Mouse (Mus musculus): Measurements from ENCODE around the gene Olfr1394. TPM values are rescaled to one million over a fixed set of nuclear protein-coding genes. Genes with fewer than 3 reads are reported as not detected.
"Not testable (repeated sequence)": the region's sequence is repeated elsewhere in the genome, so short reads cannot be mapped to it uniquely, and the experiment has no call there.

Gene Olfr1394
- polyA plus RNA-seq, 1 experiment, result not detected

DNA sequence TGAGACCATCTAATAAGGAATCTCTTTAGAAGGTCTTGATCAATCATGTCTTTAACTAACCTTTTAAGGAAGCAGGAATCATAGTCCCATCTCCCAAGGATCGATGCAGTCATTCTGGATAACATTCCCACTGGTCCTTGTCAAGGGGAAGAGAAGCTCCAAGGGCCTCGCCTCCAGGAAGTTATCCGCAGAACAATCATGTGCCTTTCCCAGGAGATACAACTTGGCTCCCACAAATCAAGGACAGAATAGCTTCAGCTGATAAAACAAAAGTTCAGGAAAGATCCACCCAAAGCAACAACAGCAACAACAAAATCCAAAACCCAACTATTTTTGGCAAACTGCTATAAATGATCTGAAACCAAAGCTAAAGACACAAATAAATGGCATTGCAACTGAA is 34.5 kb upstream of the Olfr1394 start:
- TF ChIP-seq POLR2A (IDR thresholded peaks at IDR 0.05; ENCODE audit: borderline replicate concordance, control insufficient read depth, low read depth, low read length) (no peak), CTCF (IDR thresholded peaks at IDR 0.05; ENCODE audit: control insufficient read depth, insufficient read depth, low read length) (no peak)
- WGBS, result 82% methylated on average over 3 of the region's 3 CpGs
- H3K4me1 ChIP-seq (ENCODE audit: control insufficient read depth, insufficient read depth, low read length), result no peaks in the 10 kb centered on the region
- H3K27ac ChIP-seq (ENCODE audit: control insufficient read depth, insufficient read depth, low read depth, low read length, poor library complexity), result no peak overlapping the region
- no peak overlapping the region for H3K4me3 ChIP-seq (replicated peaks; ENCODE audit: control insufficient read depth, low read depth, low read length)

GRCm38 (mm10) chr11:49124169-49124568 is 30.0 kb upstream of the Olfr1394 start:
- WGBS, result 88% methylated on average over 2 of the region's 2 CpGs
- no peak for TF ChIP-seq POLR2A (IDR thresholded peaks at IDR 0.05; ENCODE audit: borderline replicate concordance, control insufficient read depth, low read depth, low read length)
- TF ChIP-seq CTCF (IDR thresholded peaks at IDR 0.05; ENCODE audit: control insufficient read depth, insufficient read depth, low read length), result no peak
- H3K4me1 ChIP-seq (ENCODE audit: control insufficient read depth, insufficient read depth, low read length), result no peaks in the 10 kb centered on the region
- H3K27ac ChIP-seq (ENCODE audit: control insufficient read depth, insufficient read depth, low read depth, low read length, poor library complexity), result no peak overlapping the region
- no peak overlapping the region for H3K4me3 ChIP-seq (replicated peaks; ENCODE audit: control insufficient read depth, low read depth, low read length)

DNA sequence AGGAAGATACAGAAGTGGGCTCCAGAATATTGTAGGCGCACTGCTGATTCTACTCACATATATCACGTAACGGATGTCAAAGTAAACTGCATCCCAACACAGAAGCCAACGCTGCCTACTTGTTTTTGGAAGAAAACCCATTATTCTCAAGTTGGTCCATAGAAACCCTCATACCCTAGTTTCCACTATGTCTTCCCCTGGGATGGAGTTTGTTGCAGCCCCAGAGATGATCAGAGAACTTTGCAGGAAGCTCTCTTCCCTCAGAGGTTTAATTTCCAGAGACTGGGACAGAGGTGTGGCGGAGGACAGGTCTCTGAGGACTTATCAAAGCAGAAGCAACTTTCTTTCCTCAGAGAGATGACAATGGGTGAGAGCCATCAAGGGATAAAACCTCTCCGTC is 12.2 kb upstream of the Olfr1394 start, which contains the start of gene Olfr1395:
Gene Olfr1395 (plus strand): TSS at position 301 of the 400 bp plus-strand sequence.
- Histone ChIP-seq H3K4me1 (ENCODE audit: control insufficient read depth, insufficient read depth, low read length) (no peaks in the 10 kb centered on the region), H3K27ac (ENCODE audit: control insufficient read depth, insufficient read depth, low read depth, low read length, poor library complexity) (no peak within 1 kb of the TSS), H3K4me3 (replicated peaks; ENCODE audit: control insufficient read depth, low read depth, low read length) (no peak within 1 kb of the TSS)
- 87% methylated on average over 6 of the region's 6 CpGs for WGBS
- TF ChIP-seq POLR2A (IDR thresholded peaks at IDR 0.05; ENCODE audit: borderline replicate concordance, control insufficient read depth, low read depth, low read length), result no peak
- no peak for TF ChIP-seq CTCF (IDR thresholded peaks at IDR 0.05; ENCODE audit: control insufficient read depth, insufficient read depth, low read length)

GRCm38 (mm10) chr11:49156821-49157814 is 2.9 kb downstream of the Olfr1394 start:
- Histone ChIP-seq H3K4me1 (ENCODE audit: control insufficient read depth, insufficient read depth, low read length) (peaks cover 1% of the 10 kb centered on the region; the same call in 1 of the 2 replicates), H3K27ac (ENCODE audit: control insufficient read depth, insufficient read depth, low read depth, low read length, poor library complexity) (no peak overlapping the region), H3K4me3 (replicated peaks; ENCODE audit: control insufficient read depth, low read depth, low read length) (no peak overlapping the region)
- 56% methylated on average over 2 of the region's 2 CpGs for WGBS
- no peak for TF ChIP-seq CTCF (IDR thresholded peaks at IDR 0.05; ENCODE audit: control insufficient read depth, insufficient read depth, low read length)

DNA sequence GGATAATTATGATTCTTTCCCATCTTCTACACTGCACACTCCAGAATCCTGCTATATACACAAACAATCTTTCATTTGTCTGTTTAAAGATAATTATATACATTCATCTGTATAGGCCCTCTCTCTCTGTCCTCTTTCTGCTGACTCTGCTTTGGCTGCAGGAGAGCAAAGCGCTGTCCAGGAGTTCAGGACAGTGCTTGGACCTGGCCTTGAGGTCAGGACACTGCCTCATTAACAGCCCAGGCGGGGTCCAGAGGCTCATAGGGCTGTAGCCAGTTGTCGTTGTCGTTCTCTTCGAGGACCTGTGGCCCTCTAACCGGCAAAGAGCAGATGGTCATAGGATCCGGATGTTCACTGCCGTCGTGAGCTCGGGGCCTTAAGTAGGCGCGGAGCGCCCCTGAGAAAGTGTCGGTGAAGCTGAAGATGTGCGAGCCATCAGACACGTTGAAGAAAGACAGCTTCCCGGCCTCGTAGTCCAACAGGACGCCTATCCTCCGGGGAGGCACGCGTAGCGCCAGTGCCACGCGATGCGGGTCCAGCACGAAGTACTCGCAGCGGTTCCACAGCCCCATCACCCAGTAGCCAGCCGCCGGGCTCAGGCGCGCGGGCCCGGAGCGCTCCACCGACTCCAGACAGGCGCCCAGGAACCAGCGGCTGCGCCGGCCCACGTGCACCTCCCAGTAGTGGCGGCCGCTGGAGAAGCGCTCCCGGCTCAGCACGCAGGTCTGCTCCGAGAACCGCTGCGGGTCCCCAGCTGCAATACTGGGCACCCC is 14.8 kb downstream of the Olfr1394 start:
- TF ChIP-seq POLR2A (IDR thresholded peaks at IDR 0.05; ENCODE audit: borderline replicate concordance, control insufficient read depth, low read depth, low read length), result no peak; the same call in 1 of the 2 replicates
- no peak for TF ChIP-seq CTCF (IDR thresholded peaks at IDR 0.05; ENCODE audit: control insufficient read depth, insufficient read depth, low read length)
- no peak overlapping the region for H3K27ac ChIP-seq (ENCODE audit: control insufficient read depth, insufficient read depth, low read depth, low read length, poor library complexity)
- peak overlapping the region; percentile 63 for H3K4me3 ChIP-seq (replicated peaks; ENCODE audit: control insufficient read depth, low read depth, low read length)
- WGBS, result 28% methylated on average over 50 of the region's 50 CpGs
- H3K4me1 ChIP-seq (ENCODE audit: control insufficient read depth, insufficient read depth, low read length), result peaks cover 1% of the 10 kb centered on the region; the same call in 1 of the 2 replicates

GRCm38 (mm10) chr11:49170576-49170975 is 16.4 kb downstream of the Olfr1394 start:
- WGBS, result 19% methylated on average over 4 of the region's 4 CpGs
- no peak for TF ChIP-seq POLR2A (IDR thresholded peaks at IDR 0.05; ENCODE audit: borderline replicate concordance, control insufficient read depth, low read depth, low read length)
- no peak for TF ChIP-seq CTCF (IDR thresholded peaks at IDR 0.05; ENCODE audit: control insufficient read depth, insufficient read depth, low read length)
- Histone ChIP-seq H3K27ac (ENCODE audit: control insufficient read depth, insufficient read depth, low read depth, low read length, poor library complexity) (peak overlapping the region; percentile 56), H3K4me3 (replicated peaks; ENCODE audit: control insufficient read depth, low read depth, low read length) (no peak overlapping the region), H3K4me1 (ENCODE audit: control insufficient read depth, insufficient read depth, low read length) (peaks cover 6% of the 10 kb centered on the region; the same call in 1 of the 2 replicates)

DNA sequence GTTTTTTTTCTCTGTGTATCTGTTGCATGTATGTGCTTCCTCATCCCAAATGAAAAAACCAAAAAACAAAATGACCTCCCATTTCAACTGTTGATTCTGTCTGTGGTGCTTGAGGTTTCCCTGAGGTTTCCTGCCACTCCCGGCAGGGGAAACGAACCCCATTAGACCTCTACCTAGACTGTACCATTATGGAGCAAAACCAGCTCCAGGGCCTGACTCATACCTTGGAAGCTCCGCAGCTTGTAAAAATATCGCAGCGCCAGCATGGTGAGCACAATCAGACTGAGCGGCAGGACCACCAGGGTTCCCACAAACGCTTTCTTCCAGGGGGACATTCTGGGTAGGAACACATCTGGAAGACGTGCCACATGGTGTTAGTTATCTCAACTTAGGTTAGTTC is 21.2 kb downstream of the Olfr1394 start:
- WGBS, result 2% methylated on average over 8 of the region's 8 CpGs
- Histone ChIP-seq H3K4me3 (replicated peaks; ENCODE audit: control insufficient read depth, low read depth, low read length) (no peak overlapping the region), H3K27ac (ENCODE audit: control insufficient read depth, insufficient read depth, low read depth, low read length, poor library complexity) (no peak overlapping the region), H3K4me1 (ENCODE audit: control insufficient read depth, insufficient read depth, low read length) (peaks cover 6% of the 10 kb centered on the region; the same call in 1 of the 2 replicates)
- TF ChIP-seq CTCF (IDR thresholded peaks at IDR 0.05; ENCODE audit: control insufficient read depth, insufficient read depth, low read length) (no peak), POLR2A (IDR thresholded peaks at IDR 0.05; ENCODE audit: borderline replicate concordance, control insufficient read depth, low read depth, low read length) (no peak)

GRCm38 (mm10) chr11:49176047-49176779 is 22.0 kb downstream of the Olfr1394 start:
- not testable (repeated sequence) for H3K4me3 ChIP-seq (replicated peaks; ENCODE audit: control insufficient read depth, low read depth, low read length); H3K4me1 ChIP-seq (ENCODE audit: control insufficient read depth, insufficient read depth, low read length); H3K27ac ChIP-seq (ENCODE audit: control insufficient read depth, insufficient read depth, low read depth, low read length, poor library complexity)
- 72% methylated on average over 4 of the region's 4 CpGs for WGBS
